Mouse (Mus musculus): ENCODE data around the gene Svopl. TPM values are rescaled to one million over a fixed set of nuclear protein-coding genes. Genes with fewer than 3 reads are reported as not detected.

The Svopl gene
- total and polyA plus RNA-seq, 2 experiments from 2014 or later, result 0.59 to 4.2 TPM

DNA sequence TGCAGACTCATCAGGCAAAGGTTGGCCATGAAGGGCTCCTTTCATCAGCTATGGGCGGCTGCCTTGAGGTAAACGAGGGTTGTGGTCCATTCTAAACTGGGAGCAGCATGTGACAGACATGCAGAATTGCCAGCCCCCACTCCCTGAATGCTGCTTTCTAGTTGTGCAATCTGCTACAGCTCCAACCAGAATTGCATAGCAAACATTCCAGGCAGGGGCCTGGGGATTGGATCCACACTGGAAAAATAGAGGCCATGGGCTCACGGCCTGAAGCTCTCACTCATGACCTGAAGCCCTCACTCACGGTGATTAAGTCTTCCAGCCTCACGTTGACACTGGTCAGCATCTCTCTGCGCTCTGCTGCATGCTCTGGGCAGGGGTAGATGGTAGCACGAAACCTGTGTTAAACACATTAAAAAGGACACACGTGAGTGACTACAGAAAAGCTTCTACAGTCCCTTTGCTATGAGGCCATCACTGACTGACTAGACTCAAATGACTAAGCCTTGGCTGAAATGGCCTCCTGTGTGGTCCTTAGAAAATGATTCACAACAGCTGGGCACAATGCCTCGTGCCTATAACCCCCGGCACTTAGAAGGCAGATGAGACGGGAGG lies 35.0 kb upstream of the Svopl start:
- TF ChIP-seq EP300 (IDR thresholded peaks at IDR 0.05; ENCODE audit: low read depth) (no peak), CTCF (IDR thresholded peaks at IDR 0.05; ENCODE audit: low read depth) (no peak)
- Histone ChIP-seq H3K4me3 (ENCODE audit: low read depth, low read length) (no peak overlapping the region), H3K4me1 (ENCODE audit: control insufficient read depth, insufficient read depth) (peaks cover 15% of the 10 kb centered on the region; the same call in 1 of the 2 replicates), H3K36me3 (replicated peaks; ENCODE audit: control insufficient read depth, insufficient read depth, low read length) (no peaks in the 10 kb centered on the region), H3K4me2 (ENCODE audit: low read depth, low read length) (no peak overlapping the region), H3K9ac (replicated peaks; ENCODE audit: low read depth, low read length) (no peak overlapping the region), H3K9me3 (replicated peaks; ENCODE audit: control insufficient read depth, low read length) (no peaks in the 10 kb centered on the region), H3K27ac (ENCODE audit: low read depth) (no peak overlapping the region), H3K27me3 (ENCODE audit: control insufficient read depth, insufficient read depth, low read length) (no peaks in the 10 kb centered on the region)
- ATAC-seq (ENCODE audit: insufficient read depth, low read depth), result peak; percentile 70
- peak; percentile 47 for DNase-seq (ENCODE audit: low spot score)
- 44% methylated on average over 11 of the region's 11 CpGs for WGBS

DNA sequence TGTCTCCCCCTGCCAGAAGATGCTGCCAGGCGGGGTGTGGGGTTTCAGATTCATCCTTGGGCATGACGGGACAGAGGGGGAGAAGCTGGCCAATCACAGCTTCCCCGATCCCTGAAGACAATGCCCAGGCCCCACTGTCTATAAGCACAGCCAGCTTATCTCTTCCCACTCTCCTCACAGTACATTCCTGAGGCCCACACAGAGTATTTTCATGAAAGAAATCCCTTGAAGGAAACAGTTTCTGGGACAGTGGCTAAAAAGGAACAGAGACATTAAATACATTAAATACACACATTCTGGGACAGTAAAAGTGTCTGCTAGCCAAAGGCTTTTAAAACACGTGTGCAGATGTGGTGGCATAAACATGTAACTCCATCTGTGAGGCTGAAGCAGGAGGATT lies 33.6 kb upstream of the Svopl start:
- DNase-seq (ENCODE audit: low spot score) (no peak), ATAC-seq (ENCODE audit: insufficient read depth, low read depth) (no peak)
- TF ChIP-seq CTCF (IDR thresholded peaks at IDR 0.05; ENCODE audit: low read depth), result no peak
- no peak for TF ChIP-seq EP300 (IDR thresholded peaks at IDR 0.05; ENCODE audit: low read depth)
- peaks cover 15% of the 10 kb centered on the region; the same call in 1 of the 2 replicates for H3K4me1 ChIP-seq (ENCODE audit: control insufficient read depth, insufficient read depth)
- no peak overlapping the region for H3K4me2 ChIP-seq (ENCODE audit: low read depth, low read length)
- no peaks in the 10 kb centered on the region for H3K9me3 ChIP-seq (replicated peaks; ENCODE audit: control insufficient read depth, low read length)
- H3K9ac ChIP-seq (replicated peaks; ENCODE audit: low read depth, low read length), result no peak overlapping the region
- no peaks in the 10 kb centered on the region for H3K27me3 ChIP-seq (ENCODE audit: control insufficient read depth, insufficient read depth, low read length)
- no peak overlapping the region for H3K4me3 ChIP-seq (ENCODE audit: low read depth, low read length)
- no peak overlapping the region for H3K27ac ChIP-seq (ENCODE audit: low read depth)
- WGBS, result 48% methylated on average over 4 of the region's 4 CpGs
- no peaks in the 10 kb centered on the region for H3K36me3 ChIP-seq (replicated peaks; ENCODE audit: control insufficient read depth, insufficient read depth, low read length)

DNA sequence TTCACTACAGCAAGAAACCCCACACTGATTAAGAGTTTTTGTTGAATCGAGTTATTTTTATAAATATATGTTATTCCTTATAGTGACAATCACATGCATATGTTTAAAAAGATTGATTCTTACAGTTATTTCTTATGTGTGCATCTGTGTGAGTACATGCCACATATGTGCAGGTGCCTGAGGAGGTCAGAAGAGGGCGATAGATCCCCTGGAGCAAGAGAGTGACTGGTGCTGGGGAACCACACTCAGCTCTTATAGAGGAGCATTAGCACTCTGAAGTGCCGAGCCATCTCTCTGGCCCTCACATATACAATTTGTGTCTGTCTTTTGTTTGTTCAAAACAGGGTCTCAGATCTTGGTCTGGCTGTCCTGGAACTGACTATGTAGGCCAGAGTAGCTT lies 26.8 kb upstream of the Svopl start:
- H3K9me3 ChIP-seq (replicated peaks; ENCODE audit: control insufficient read depth, low read length), result no peaks in the 10 kb centered on the region
- H3K36me3 ChIP-seq (replicated peaks; ENCODE audit: control insufficient read depth, insufficient read depth, low read length), result no peaks in the 10 kb centered on the region
- no peak overlapping the region for H3K27ac ChIP-seq (ENCODE audit: low read depth)
- H3K27me3 ChIP-seq (ENCODE audit: control insufficient read depth, insufficient read depth, low read length), result no peaks in the 10 kb centered on the region
- H3K4me2 ChIP-seq (ENCODE audit: low read depth, low read length), result no peak overlapping the region
- WGBS, result 87% methylated on average over 3 of the region's 3 CpGs
- ATAC-seq (ENCODE audit: insufficient read depth, low read depth) (no peak), DNase-seq (ENCODE audit: low spot score) (no peak)
- H3K4me1 ChIP-seq (ENCODE audit: control insufficient read depth, insufficient read depth), result peaks cover 8% of the 10 kb centered on the region
- TF ChIP-seq CTCF (IDR thresholded peaks at IDR 0.05; ENCODE audit: low read depth), result no peak
- TF ChIP-seq EP300 (IDR thresholded peaks at IDR 0.05; ENCODE audit: low read depth), result no peak
- H3K4me3 ChIP-seq (ENCODE audit: low read depth, low read length), result no peak overlapping the region
- no peak overlapping the region for H3K9ac ChIP-seq (replicated peaks; ENCODE audit: low read depth, low read length)

DNA sequence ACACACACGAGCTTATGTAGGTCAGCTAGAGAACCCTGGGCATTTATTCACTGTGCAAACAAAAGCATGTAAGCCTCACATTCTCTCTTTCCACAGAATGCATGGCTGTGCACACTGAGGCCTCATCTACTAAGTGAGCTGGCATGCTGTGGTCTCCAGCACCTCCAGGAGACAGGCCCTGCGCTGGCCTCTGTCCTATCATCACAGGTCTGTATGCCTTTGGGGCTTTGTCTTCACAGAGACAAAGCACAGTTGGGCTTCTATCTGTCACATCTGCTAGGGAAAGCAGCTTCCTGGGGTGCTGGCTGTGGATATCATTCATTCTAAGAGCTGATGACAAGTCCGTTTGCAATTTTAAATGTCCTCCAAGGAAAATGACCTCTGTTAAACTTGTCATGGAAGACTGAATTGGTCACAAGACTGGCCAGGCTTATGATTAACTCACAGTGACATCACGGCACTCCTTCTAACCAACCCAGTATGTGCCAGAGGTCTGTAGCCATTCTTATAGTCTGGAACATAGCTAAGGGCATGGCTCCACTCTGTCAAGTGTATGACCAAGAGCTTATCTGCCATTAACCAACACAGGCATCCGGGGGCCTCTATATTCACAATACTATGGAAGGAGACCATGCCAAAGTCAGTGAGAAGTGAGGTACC lies 25.5 kb upstream of the Svopl start:
- TF ChIP-seq CTCF (IDR thresholded peaks at IDR 0.05; ENCODE audit: low read depth) (no peak), EP300 (IDR thresholded peaks at IDR 0.05; ENCODE audit: low read depth) (no peak)
- Histone ChIP-seq H3K9ac (replicated peaks; ENCODE audit: low read depth, low read length) (no peak overlapping the region), H3K4me2 (ENCODE audit: low read depth, low read length) (no peak overlapping the region), H3K9me3 (replicated peaks; ENCODE audit: control insufficient read depth, low read length) (no peaks in the 10 kb centered on the region), H3K27ac (ENCODE audit: low read depth) (peak overlapping the region; percentile 22), H3K36me3 (replicated peaks; ENCODE audit: control insufficient read depth, insufficient read depth, low read length) (no peaks in the 10 kb centered on the region), H3K27me3 (ENCODE audit: control insufficient read depth, insufficient read depth, low read length) (no peaks in the 10 kb centered on the region), H3K4me3 (ENCODE audit: low read depth, low read length) (no peak overlapping the region), H3K4me1 (ENCODE audit: control insufficient read depth, insufficient read depth) (peaks cover 8% of the 10 kb centered on the region)
- peak; percentile 16 for DNase-seq (ENCODE audit: low spot score)
- peak; percentile 44; the same call in 1 of the 2 replicates for ATAC-seq (ENCODE audit: insufficient read depth, low read depth)
- 37% methylated on average over 5 of the region's 5 CpGs for WGBS

DNA sequence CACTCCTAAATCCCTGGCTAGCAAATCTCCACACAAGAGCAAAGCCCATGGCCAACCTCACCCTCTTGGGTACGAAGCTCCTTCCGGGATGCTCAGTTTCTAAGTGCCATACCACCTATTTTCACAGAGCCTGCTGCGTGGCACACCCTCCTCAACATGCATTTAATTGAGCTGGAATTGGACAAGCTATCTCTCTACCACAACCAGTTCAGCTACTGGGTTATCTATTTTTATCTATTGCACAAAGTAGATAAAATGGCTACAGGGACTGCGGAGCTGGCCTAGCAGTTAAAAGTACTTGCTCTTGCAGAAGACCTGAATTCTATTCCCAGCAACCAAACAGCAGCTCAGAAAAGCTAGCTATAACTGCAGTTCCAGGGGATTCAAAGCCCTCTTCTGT lies 24.5 kb upstream of the Svopl start:
- 75% methylated on average over 4 of the region's 4 CpGs for WGBS
- ATAC-seq (ENCODE audit: insufficient read depth, low read depth), result no peak
- Histone ChIP-seq H3K36me3 (replicated peaks; ENCODE audit: control insufficient read depth, insufficient read depth, low read length) (no peaks in the 10 kb centered on the region), H3K27me3 (ENCODE audit: control insufficient read depth, insufficient read depth, low read length) (no peaks in the 10 kb centered on the region), H3K4me1 (ENCODE audit: control insufficient read depth, insufficient read depth) (peaks cover 8% of the 10 kb centered on the region), H3K4me2 (ENCODE audit: low read depth, low read length) (no peak overlapping the region), H3K9me3 (replicated peaks; ENCODE audit: control insufficient read depth, low read length) (no peaks in the 10 kb centered on the region), H3K27ac (ENCODE audit: low read depth) (no peak overlapping the region), H3K4me3 (ENCODE audit: low read depth, low read length) (no peak overlapping the region), H3K9ac (replicated peaks; ENCODE audit: low read depth, low read length) (no peak overlapping the region)
- no peak for DNase-seq (ENCODE audit: low spot score)
- TF ChIP-seq CTCF (IDR thresholded peaks at IDR 0.05; ENCODE audit: low read depth) (no peak), EP300 (IDR thresholded peaks at IDR 0.05; ENCODE audit: low read depth) (no peak)

Data from heart, postnatal 0 days (tissue).